In genomic region chr3:97993196-97993595, GRCm38 (mm10) we compare ENCODE assay signal across 23 mouse cellular contexts. TPM values are rescaled to one million over a fixed set of nuclear protein-coding genes. Genes with fewer than 3 reads are reported as not detected.
A peak's percentile ranks its signal among the peaks of the same experiment; 100 is the strongest.
DNase-seq lines count a peak whose midpoint lies in the region; ATAC-seq and TF ChIP-seq lines count a peak whose summit lies in the region.
"Had no signal": no experiment of that assay in that cellular context is flagged by ENCODE, and none has a peak within 500 bp of the region (broad histone marks: within the 10 kb centered on the region; RNA-seq: fewer than 3 reads in every experiment).

No protein-coding gene starts in this region.

- no peaks in the 10 kb centered on the region for H3K9me3 ChIP-seq in stomach, postnatal 0 days (ENCODE audit: control insufficient read depth, low read length)
- H3K9me3 ChIP-seq in midbrain, embryonic 14.5 days (ENCODE audit: control insufficient read depth, low read length), result no peaks in the 10 kb centered on the region
- H3K9me3 ChIP-seq: embryonic facial prominence, embryonic 15.5 days; forebrain, embryonic 10.5 days; heart, embryonic 15.5 days; hindbrain, embryonic 13.5 days had no signal

- no peak for TF ChIP-seq CTCF in gastrocnemius, adult 2 months (IDR thresholded peaks at IDR 0.05)
- no peak for TF ChIP-seq CTCF in bone marrow, adult 2 months (IDR thresholded peaks at IDR 0.05; ENCODE audit: control insufficient read depth, insufficient read depth, low read length)
- no peak for TF ChIP-seq CTCF in stomach, postnatal 0 days (IDR thresholded peaks at IDR 0.05; ENCODE audit: low read depth)

- H3K4me3 ChIP-seq in gastrocnemius, adult 2 months, result no peak overlapping the region
- H3K4me3 ChIP-seq in bone marrow, adult 2 months (replicated peaks; ENCODE audit: control insufficient read depth, low read depth, low read length), result no peak overlapping the region
- no peak overlapping the region for H3K4me3 ChIP-seq in stomach, postnatal 0 days (ENCODE audit: low read depth, low read length)
- no peak overlapping the region for H3K4me3 ChIP-seq in midbrain, embryonic 14.5 days (replicated peaks; ENCODE audit: low read depth, low read length)
- H3K4me3 ChIP-seq: embryonic facial prominence, embryonic 15.5 days; erythroblast, embryonic 14.5 days; forebrain, embryonic 10.5 days; heart, adult 2 months; heart, embryonic 15.5 days; hindbrain, embryonic 13.5 days had no signal

- H3K27ac ChIP-seq in gastrocnemius, adult 2 months, result peak overlapping the region; percentile 25; the same call in 1 of the 2 replicates
- H3K27ac ChIP-seq in bone marrow, adult 2 months (ENCODE audit: control insufficient read depth, insufficient read depth, low read depth, low read length, poor library complexity), result peak overlapping the region; percentile 56; the same call in 1 of the 2 replicates
- H3K27ac ChIP-seq in stomach, postnatal 0 days (replicated peaks), result 0 out of 2 replicates have a peak overlapping the region, but pooled peaks have one; percentile 30
- no peak overlapping the region for H3K27ac ChIP-seq in midbrain, embryonic 14.5 days (replicated peaks; ENCODE audit: low read depth, low read length)
- H3K27ac ChIP-seq: embryonic facial prominence, embryonic 15.5 days; forebrain, embryonic 10.5 days; heart, adult 2 months; heart, embryonic 15.5 days; hindbrain, embryonic 13.5 days; hindbrain, postnatal 0 days had no signal

- H3K27me3 ChIP-seq in stomach, postnatal 0 days (ENCODE audit: control insufficient read depth, insufficient read depth, low read length), result no peaks in the 10 kb centered on the region
- H3K27me3 ChIP-seq in midbrain, embryonic 14.5 days (ENCODE audit: control insufficient read depth, insufficient read depth, low read length), result no peaks in the 10 kb centered on the region
- H3K27me3 ChIP-seq: CH12.LX; embryonic facial prominence, embryonic 15.5 days; heart, embryonic 15.5 days; hindbrain, embryonic 13.5 days had no signal

- no peak for ATAC-seq in stomach, postnatal 0 days (ENCODE audit: low FRiP score, low TSS enrichment)
- ATAC-seq in midbrain, embryonic 14.5 days (ENCODE audit: low FRiP score, low TSS enrichment), result no peak
- ATAC-seq: forebrain, embryonic 14.5 days; hindbrain, postnatal 0 days had no signal

- no peak for DNase-seq in gastrocnemius, adult 2 months
- DNase-seq in gastrocnemius, adult 18-20 months (ENCODE audit: low spot score), result no peak
- DNase-seq in 3T3-L1 (ENCODE audit: low read depth, low spot score), result peak; percentile 46
- no peak for DNase-seq in stomach, postnatal 0 days (ENCODE audit: low spot score)
- no peak for DNase-seq in midbrain, embryonic 14.5 days
- no peak for DNase-seq in ovary, adult 18-20 months (ENCODE audit: low spot score)
- DNase-seq: adrenal gland, adult 8-10 months; cerebellum, adult 11-12 months; cerebellum, adult 9-11 months; cerebellum, postnatal 36 days; gastrocnemius, postnatal 14 days; heart, adult 2 months; heart, postnatal 14 days had no signal

- H3K9ac ChIP-seq in stomach, postnatal 0 days (ENCODE audit: low read length), result no peak overlapping the region
- no peak overlapping the region for H3K9ac ChIP-seq in midbrain, embryonic 14.5 days (replicated peaks; ENCODE audit: low read length)
- H3K9ac ChIP-seq: embryonic facial prominence, embryonic 15.5 days; heart, embryonic 15.5 days; hindbrain, embryonic 13.5 days had no signal

- no peak for TF ChIP-seq EP300 in stomach, postnatal 0 days (optimal IDR thresholded peaks at IDR 0.05)

- intact Hi-C loops in gastrocnemius, adult 2 months (cut with DNase I), result no loop called here

- H3K4me2 ChIP-seq in stomach, postnatal 0 days (replicated peaks; ENCODE audit: low read depth), result no peak overlapping the region
- no peak overlapping the region for H3K4me2 ChIP-seq in midbrain, embryonic 14.5 days (ENCODE audit: low read length)
- H3K4me2 ChIP-seq: embryonic facial prominence, embryonic 15.5 days; heart, embryonic 11.5 days; heart, embryonic 15.5 days; hindbrain, embryonic 13.5 days had no signal

- H3K4me1 ChIP-seq in bone marrow, adult 2 months (ENCODE audit: control insufficient read depth, insufficient read depth, low read length), result peaks cover 9% of the 10 kb centered on the region
- no peaks in the 10 kb centered on the region for H3K4me1 ChIP-seq in stomach, postnatal 0 days (replicated peaks; ENCODE audit: control insufficient read depth, insufficient read depth)
- H3K4me1 ChIP-seq in midbrain, embryonic 14.5 days (ENCODE audit: control insufficient read depth, insufficient read depth, low read length), result no peaks in the 10 kb centered on the region
- H3K4me1 ChIP-seq: forebrain, embryonic 10.5 days; heart, embryonic 15.5 days; hindbrain, embryonic 13.5 days had no signal

- TF ChIP-seq POLR2A in bone marrow, adult 2 months (IDR thresholded peaks at IDR 0.05; ENCODE audit: borderline replicate concordance, control insufficient read depth, low read depth, low read length), result no peak

- H3K36me3 ChIP-seq in stomach, postnatal 0 days (ENCODE audit: control insufficient read depth, insufficient read depth, low read length), result no peaks in the 10 kb centered on the region
- H3K36me3 ChIP-seq in midbrain, embryonic 14.5 days (ENCODE audit: control insufficient read depth, insufficient read depth, low read length), result no peaks in the 10 kb centered on the region
- H3K36me3 ChIP-seq: embryonic facial prominence, embryonic 15.5 days; forebrain, embryonic 10.5 days; heart, embryonic 15.5 days; hindbrain, embryonic 13.5 days had no signal

- WGBS in bone marrow, adult 2 months, result 80% methylated on average over 5 of the region's 5 CpGs
- WGBS in stomach, postnatal 0 days, result 55% methylated on average over 5 of the region's 5 CpGs
- 77% methylated on average over 5 of the region's 5 CpGs for WGBS in midbrain, embryonic 14.5 days

RNA-seq across cellular contexts. Expression of gene Notch2, which starts 20.1 kb away (rescaled TPM):
- 10 to 100 TPM in 1 of 2 experiments, 1 to 10 TPM in 1; 8.7 to 10.3 TPM for total RNA-seq in gastrocnemius, adult 2 months (2021)
- 1 to 10 TPM; 6.6 to 8.3 TPM for total RNA-seq in gastrocnemius, adult 18-20 months (2021)
- 10.0 and 22.9 TPM in 2 replicates for polyA plus RNA-seq in bone marrow, adult 2 months (2011; ENCODE audit: insufficient read depth, insufficient read length, low replicate concordance, missing spikeins)
- polyA plus RNA-seq in stomach, postnatal 0 days (2015; fragmentation: Nextera tagmentation; extraction: Ambion mirVana), result 10.6 TPM in 2 replicates
- polyA plus RNA-seq in midbrain, embryonic 14.5 days (2014; fragmentation: Nextera tagmentation; extraction: Ambion mirVana), result 5.2 and 10.8 TPM in 2 replicates
